Mouse (Mus musculus) induced T-regulatory cell, adult 2 months (primary cell): Measurements from ENCODE around the gene Myo6.

Source experiments
- DNase-seq: peaks from one replicate; pipeline ENCODE4 v3.0.0-alpha.2; 2012; ENCODE audit warnings: low read depth

Gene Myo6

GRCm38 (mm10) chr9:80164611-80165474 lies at the start of gene Myo6:
Gene Myo6, plus strand, starts transcription at chr9:80165031.
- peak; percentile 93 for DNase-seq

GRCm38 (mm10) chr9:80145992-80146587 lies 18.7 kb upstream of the Myo6 start:
- DNase-seq, result no peak

DNA sequence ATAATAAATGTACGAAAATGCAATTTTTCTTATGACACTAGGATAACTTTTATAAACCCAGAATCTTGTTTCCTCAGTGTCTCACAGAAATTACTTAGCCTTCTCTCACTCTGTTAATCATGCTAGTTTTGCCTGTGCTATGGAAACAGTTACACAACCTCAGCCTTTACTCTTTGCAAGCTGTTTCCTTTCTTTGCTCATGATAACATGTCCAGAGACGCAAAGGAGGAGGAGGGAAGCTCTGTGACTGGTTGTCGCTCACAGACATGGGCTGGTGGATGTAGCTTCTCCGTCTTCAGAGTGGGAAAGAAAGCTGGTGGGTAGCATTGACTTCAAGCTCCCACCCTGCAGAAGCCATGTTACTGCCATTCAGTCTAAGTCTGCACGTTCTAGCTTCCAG lies 15.2 kb upstream of the Myo6 start:
- DNase-seq, result no peak

DNA sequence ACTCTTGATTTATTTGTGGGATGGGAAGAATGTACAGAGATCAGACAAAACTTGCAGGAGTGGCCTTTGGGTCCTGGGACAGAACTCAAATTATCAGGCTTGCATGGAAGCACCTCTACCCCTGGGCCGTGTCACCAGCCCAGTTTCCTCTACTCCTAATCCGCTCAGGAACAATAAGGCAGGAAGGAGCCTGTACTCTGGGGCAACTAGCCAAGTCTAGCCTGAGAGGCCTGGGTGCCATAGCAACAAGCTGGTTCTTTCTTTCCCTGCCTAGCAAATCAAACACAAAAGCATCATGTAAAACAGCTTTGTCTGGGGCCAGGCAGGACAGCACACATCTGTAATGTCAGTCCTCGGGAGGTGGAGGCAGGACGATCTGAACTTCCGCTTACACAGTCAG lies 9.6 kb upstream of the Myo6 start:
- no peak for DNase-seq

GRCm38 (mm10) chr9:80156780-80157179 lies 8.1 kb upstream of the Myo6 start:
- DNase-seq, result no peak

DNA sequence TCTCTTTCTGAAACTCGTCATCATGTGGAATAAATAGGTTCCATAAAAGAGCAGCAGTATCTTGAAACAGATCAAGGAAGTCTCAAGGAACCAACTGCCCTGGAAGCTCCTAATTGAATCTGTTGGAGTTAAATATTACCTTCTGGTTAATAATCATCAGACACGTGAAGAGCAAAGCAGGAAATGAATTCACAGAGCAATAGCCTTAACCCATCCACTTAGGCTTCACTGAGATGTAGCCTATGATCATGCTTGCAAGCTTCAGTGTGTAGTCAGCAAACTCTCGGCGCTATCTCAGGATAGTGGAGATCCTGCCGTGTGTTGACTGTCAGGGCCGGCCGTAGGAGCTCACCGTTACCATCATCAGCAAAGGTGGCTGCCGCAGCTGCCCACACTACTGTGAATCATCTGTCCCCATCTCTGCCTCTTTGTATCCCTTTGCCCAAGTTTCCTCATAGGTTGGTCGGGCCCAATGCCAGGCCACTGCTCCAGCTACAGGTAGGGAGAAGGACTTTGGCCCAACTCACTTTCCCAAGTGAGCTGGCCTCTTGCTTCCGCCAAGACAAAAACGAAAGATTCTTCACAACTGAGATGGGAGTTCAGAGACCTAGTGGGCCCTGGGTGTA lies 6.9 kb upstream of the Myo6 start:
- DNase-seq, result no peak

- DNase-seq, result no peak
Measured at GRCm38 (mm10) chr9:80158937-80159336, 5.9 kb upstream of the Myo6 start.

DNA sequence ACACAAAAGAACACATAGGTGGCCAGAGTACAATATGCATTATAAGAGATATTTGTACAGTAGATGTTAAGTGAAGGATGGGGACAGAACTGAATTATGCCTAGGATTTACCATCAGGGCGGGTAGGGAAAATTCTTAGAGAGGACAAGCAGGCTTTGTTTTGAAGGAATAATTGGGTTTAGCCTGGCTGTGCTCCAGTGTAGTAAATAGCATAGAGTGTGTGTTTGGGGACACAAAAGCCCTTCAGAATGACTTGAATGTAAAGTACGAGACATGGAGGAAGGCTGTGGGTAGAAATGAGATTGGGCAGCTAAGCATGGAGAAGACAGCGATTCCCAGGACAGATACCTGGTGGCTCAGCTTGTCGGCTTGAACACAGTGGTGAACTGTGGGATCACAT lies 3.4 kb upstream of the Myo6 start:
- no peak for DNase-seq

DNA sequence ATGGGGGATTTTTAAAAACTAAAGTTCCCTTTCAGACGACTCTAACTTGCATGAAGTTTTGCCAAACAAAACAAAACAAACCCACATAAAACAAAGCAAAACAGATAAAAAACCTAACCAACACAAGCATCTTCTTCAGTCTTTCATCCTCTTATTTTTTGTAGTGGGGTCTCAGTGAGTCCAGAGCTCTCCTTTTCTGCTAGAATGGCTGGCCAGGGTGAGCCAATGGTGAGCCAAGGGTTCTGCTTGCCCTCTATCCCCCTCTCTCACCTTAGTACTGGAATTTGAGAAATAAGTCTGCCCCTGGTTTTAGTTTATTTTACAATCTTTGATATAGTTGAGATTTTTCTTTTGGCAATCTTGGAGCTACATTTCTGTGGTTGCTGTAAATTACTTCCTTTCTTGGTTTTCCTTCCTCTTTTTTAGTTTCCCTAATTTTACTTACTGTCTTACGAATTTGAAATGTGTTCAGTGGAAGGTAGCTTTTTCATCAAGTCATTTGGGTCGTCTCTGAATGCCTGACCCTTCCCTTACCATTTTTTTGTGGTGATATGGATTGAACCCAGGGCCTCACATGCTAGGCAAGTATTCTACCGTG lies 1.6 kb upstream of the Myo6 start:
- DNase-seq, result no peak

DNA sequence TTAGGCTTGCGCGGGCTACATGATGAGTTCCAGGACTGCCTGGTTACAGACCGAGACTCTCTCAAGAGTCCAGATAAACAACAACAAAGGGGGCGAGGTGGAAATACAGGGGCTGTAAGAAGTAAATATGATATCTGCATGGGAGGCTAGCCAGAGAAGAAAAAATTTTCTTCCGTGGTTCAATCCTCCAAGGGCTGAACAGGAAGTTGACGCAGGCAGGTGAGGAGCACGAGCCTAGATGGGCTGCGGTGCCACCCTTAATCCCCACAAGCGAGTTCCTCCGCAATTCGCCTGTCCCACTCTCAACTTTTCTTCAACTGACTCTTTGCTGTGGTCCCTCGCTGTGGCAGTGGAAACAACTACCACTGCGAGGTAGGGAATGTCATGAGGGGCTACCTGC lies 640 bp upstream of the Myo6 start:
- DNase-seq, result no peak

DNA sequence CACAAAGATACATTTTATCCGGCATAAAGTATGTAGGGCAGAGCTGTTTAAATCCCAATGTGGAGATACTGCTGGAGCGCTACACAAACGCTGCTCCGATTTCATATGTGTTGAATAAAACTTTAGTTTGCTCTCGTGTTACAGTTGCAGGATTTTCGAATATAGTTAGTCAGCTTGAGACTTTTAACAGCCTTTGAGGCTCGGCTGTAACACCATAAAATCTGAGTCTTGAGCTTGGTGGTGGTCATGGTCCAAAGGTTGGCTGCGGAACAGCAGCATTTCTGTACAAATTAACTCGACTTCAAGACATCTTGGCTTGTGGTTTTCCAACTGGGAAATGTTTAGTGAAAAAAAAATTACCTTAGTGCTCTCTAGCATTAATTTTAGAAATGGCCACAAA lies 859 bp downstream of the Myo6 start:
- DNase-seq, result no peak

- DNase-seq, result no peak
Measured at GRCm38 (mm10) chr9:80166425-80166824, 1.6 kb downstream of the Myo6 start.

DNA sequence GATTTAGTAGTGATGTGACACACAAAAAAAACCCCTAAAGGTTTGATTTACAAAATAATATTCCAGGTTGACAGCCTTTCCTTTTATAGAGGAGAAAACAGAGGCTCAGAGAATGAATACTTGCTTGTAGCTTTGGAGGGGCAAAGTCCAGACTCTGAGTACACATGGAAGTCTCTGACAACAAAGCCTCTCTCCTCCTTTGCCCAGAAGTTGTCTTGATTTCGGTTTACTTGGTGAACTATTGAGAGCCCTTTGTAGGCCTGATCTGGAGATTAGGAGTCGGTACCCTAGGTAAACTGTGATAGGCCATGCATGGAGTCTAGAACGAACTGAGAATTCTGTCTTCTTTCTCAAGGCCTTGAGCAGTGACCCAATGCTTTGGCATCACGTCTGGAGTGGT lies 2.3 kb downstream of the Myo6 start:
- no peak for DNase-seq

DNA sequence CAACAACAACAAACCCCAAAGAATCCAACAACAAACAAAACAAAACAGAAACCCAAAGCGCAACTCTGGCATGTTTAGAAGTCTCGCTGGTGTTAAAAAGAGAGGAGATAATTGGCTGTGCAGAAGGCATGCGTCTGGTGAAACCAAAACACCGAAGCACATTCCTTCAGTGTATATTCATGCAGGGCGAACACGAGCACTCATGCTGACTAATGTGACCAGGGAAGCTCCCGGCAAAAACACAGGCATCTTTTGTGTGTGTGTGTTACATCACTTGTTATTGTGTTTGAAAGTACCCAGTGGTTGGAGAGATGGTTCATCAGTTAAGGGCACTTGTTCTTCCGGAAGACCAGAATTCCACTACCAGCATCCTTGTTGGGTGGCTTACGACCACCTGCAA lies 4.7 kb downstream of the Myo6 start:
- DNase-seq, result no peak

GRCm38 (mm10) chr9:80171241-80171640 lies 6.4 kb downstream of the Myo6 start:
- no peak for DNase-seq

DNA sequence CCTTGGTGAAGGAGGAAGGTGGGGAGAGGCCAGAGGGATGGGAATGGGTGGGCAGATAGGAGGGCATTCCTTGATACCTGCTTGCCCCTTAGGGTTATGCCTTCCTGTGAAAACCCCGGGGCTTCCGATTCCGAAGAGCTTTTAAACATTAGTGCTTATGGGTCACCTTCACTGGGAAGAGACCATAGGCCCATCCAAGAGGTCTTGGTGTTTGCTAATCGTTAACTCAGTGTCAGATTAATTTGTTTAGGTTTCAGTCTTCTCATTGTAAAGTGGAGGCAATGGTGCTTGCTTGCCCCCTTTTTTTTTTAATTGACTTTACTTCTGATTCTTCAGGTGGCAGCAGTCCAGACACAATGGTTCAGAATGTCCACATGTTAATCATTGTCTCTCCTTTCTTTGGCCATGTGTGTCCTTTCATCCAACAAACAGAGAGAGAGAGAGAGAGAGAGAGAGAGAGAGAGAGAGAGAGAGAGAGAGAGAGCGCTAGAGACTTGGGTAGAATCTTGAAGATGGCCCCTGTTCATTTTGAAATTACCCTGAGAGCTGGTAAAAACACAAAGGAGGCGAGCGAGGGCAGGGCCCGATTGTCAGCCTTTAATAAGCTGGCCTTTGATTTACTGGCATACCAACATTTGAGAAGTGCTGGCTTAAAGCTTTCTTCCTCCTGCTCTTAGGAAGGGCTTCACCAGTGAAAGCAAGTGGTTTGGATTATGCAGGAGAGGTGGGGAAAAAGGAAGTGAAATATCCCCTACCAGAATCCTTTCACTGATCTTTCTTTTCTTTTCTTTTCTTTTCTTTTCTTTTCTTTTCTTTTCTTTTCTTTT lies 7.8 kb downstream of the Myo6 start:
- DNase-seq, result no peak

GRCm38 (mm10) chr9:80173629-80174028 lies 8.8 kb downstream of the Myo6 start:
- DNase-seq, result no peak

- DNase-seq, result no peak
Measured at GRCm38 (mm10) chr9:80176696-80177478, 12.1 kb downstream of the Myo6 start.

GRCm38 (mm10) chr9:80178670-80179069 lies 13.8 kb downstream of the Myo6 start:
- DNase-seq, result no peak

- DNase-seq, result no peak
Measured at GRCm38 (mm10) chr9:80179688-80180087, 14.9 kb downstream of the Myo6 start.

GRCm38 (mm10) chr9:80180771-80181170 lies 15.9 kb downstream of the Myo6 start:
- no peak for DNase-seq
